Mouse (Mus musculus) small intestine, adult 2 months (tissue): ENCODE measurements around the gene Kctd19. TPM values are rescaled to one million over a fixed set of nuclear protein-coding genes. Genes with fewer than 3 reads are reported as not detected.

Experiments
- H3K27ac ChIP-seq: fragments of 200-500 bp; 2 replicates; pipeline ENCODE4 v1.5.1; 2012; ENCODE audit warnings: low read depth, low read length, control low read depth, inconsistent platforms; ENCODE audit not compliant: insufficient read depth
- H3K27me3 ChIP-seq: fragments of 200-500 bp; 2 replicates; pipeline ENCODE4 v1.6.1; 2012; ENCODE audit warnings: mild to moderate bottlenecking, moderate library complexity, low read length, inconsistent platforms; ENCODE audit not compliant: control insufficient read depth, insufficient read depth
- H3K36me3 ChIP-seq: fragments of 200-500 bp; 2 replicates; pipeline ENCODE4 v1.6.1; 2012; ENCODE audit warnings: mild to moderate bottlenecking, low read length, control low read depth, inconsistent platforms; ENCODE audit not compliant: control insufficient read depth, insufficient read depth
- H3K4me1 ChIP-seq: fragments of 200-500 bp; 2 replicates; pipeline ENCODE4 v1.6.1; 2012; ENCODE audit warnings: low read length, inconsistent platforms, mixed read lengths; ENCODE audit not compliant: control insufficient read depth, insufficient read depth, insufficient read length
- H3K4me3 ChIP-seq: fragments of 200-500 bp; 2 replicates; pipeline ENCODE4 v1.5.1; 2012; ENCODE audit warnings: low read depth, mild to moderate bottlenecking, control low read depth, inconsistent platforms, low read length, moderate library complexity
- CTCF ChIP-seq: fragments of 200-500 bp; IDR thresholded peaks from 2 replicates; pipeline ENCODE4 v1.5.1; 2012; ENCODE audit warnings: low read depth, mild to moderate bottlenecking, control low read depth, inconsistent platforms, low read length, moderate library complexity, mixed read lengths; ENCODE audit not compliant: insufficient replicate concordance, insufficient read length; ENCODE audit errors: extremely low read depth
- POLR2A ChIP-seq: fragments of 200-500 bp; IDR thresholded peaks from 2 replicates; pipeline ENCODE4 v1.6.1; 2012; ENCODE audit warnings: low read depth, mild to moderate bottlenecking, control low read depth, inconsistent platforms, low read length, moderate library complexity
- WGBS: fragments of 180-500 bp; shearing (Covaris S2); methylation state at CpG from one replicate; pipeline ENCODE4 v1.1.7; 2018; 5-methylcytosine and 5-hydroxymethylcytosine counted together
- polyA plus RNA-seq: library from polyadenylated mRNA; depleted of rRNA; stranded (reverse); fragments of >200 nt; gene quantifications from 2 replicates; pipeline ENCODE4 v1.2.3, GENCODE M21; 2012

Kctd19 gene
- polyA plus RNA-seq, 1 experiment, result not detected

- Histone ChIP-seq H3K36me3 (no peaks in the 10 kb centered on the region), H3K4me1 (no peaks in the 10 kb centered on the region), H3K4me3 (no peak overlapping the region), H3K27me3 (no peaks in the 10 kb centered on the region), H3K27ac (no peak overlapping the region)
- no peak for TF ChIP-seq POLR2A
- TF ChIP-seq CTCF, result no peak
- 62% methylated on average over 1 of the region's 1 CpGs for WGBS
Observed at GRCm38 (mm10) chr8:105422006-105422405, 8.7 kb upstream of the Kctd19 start.

- no peaks in the 10 kb centered on the region for H3K36me3 ChIP-seq
- 84% methylated on average over 4 of the region's 4 CpGs for WGBS
- H3K4me3 ChIP-seq, result no peak overlapping the region
- peaks cover under 1% of the 10 kb centered on the region; the same call in 1 of the 2 replicates for H3K27me3 ChIP-seq
- no peak for TF ChIP-seq CTCF
- no peak for TF ChIP-seq POLR2A
- no peak overlapping the region for H3K27ac ChIP-seq
- H3K4me1 ChIP-seq, result no peaks in the 10 kb centered on the region
Observed at GRCm38 (mm10) chr8:105419800-105420199, 6.5 kb upstream of the Kctd19 start.

- no peak overlapping the region for H3K27ac ChIP-seq
- TF ChIP-seq POLR2A (no peak), CTCF (no peak)
- H3K4me1 ChIP-seq, result no peaks in the 10 kb centered on the region
- 91% methylated on average over 2 of the region's 2 CpGs for WGBS
- H3K4me3 ChIP-seq, result no peak overlapping the region
- peaks cover 7% of the 10 kb centered on the region for H3K27me3 ChIP-seq
- H3K36me3 ChIP-seq, result no peaks in the 10 kb centered on the region
Observed at GRCm38 (mm10) chr8:105418992-105419391, 5.7 kb upstream of the Kctd19 start.

- Histone ChIP-seq H3K27me3 (peaks cover 16% of the 10 kb centered on the region), H3K4me1 (peaks cover 3% of the 10 kb centered on the region; the same call in 1 of the 2 replicates), H3K27ac (no peak overlapping the region), H3K4me3 (no peak overlapping the region), H3K36me3 (no peaks in the 10 kb centered on the region)
- WGBS, result 87% methylated on average over 6 of the region's 6 CpGs
- TF ChIP-seq POLR2A, result no peak
- TF ChIP-seq CTCF, result no peak
Observed at GRCm38 (mm10) chr8:105409947-105410346, 3.4 kb downstream of the Kctd19 start.

GRCm38 (mm10) chr8:105408331-105408730 is 5.0 kb downstream of the Kctd19 start:
- Histone ChIP-seq H3K27ac (no peak overlapping the region), H3K36me3 (no peaks in the 10 kb centered on the region), H3K27me3 (peaks cover 6% of the 10 kb centered on the region), H3K4me3 (no peak overlapping the region), H3K4me1 (no peaks in the 10 kb centered on the region)
- no peak for TF ChIP-seq CTCF
- no peak for TF ChIP-seq POLR2A
- 63% methylated on average over 7 of the region's 7 CpGs for WGBS

- Histone ChIP-seq H3K4me3 (no peak overlapping the region), H3K27ac (no peak overlapping the region), H3K36me3 (no peaks in the 10 kb centered on the region), H3K27me3 (no peaks in the 10 kb centered on the region), H3K4me1 (no peaks in the 10 kb centered on the region)
- WGBS, result 61% methylated on average over 10 of the region's 10 CpGs
- TF ChIP-seq POLR2A, result no peak
Observed at GRCm38 (mm10) chr8:105406416-105406815, 6.9 kb downstream of the Kctd19 start.

GRCm38 (mm10) chr8:105404496-105404895 is 8.8 kb downstream of the Kctd19 start:
- H3K4me3 ChIP-seq, result no peak overlapping the region
- WGBS, result 70% methylated on average over 1 of the region's 1 CpGs
- H3K36me3 ChIP-seq, result no peaks in the 10 kb centered on the region
- no peaks in the 10 kb centered on the region for H3K4me1 ChIP-seq
- H3K27me3 ChIP-seq, result no peaks in the 10 kb centered on the region
- TF ChIP-seq CTCF (no peak), POLR2A (no peak)
- H3K27ac ChIP-seq, result no peak overlapping the region

GRCm38 (mm10) chr8:105403467-105403866 is 9.8 kb downstream of the Kctd19 start:
- no peaks in the 10 kb centered on the region for H3K36me3 ChIP-seq
- H3K27me3 ChIP-seq, result no peaks in the 10 kb centered on the region
- H3K27ac ChIP-seq, result no peak overlapping the region
- 70% methylated on average over 8 of the region's 8 CpGs for WGBS
- no peaks in the 10 kb centered on the region for H3K4me1 ChIP-seq
- no peak overlapping the region for H3K4me3 ChIP-seq
- TF ChIP-seq POLR2A (no peak), CTCF (no peak)
